Mouse (Mus musculus): ENCODE data around the gene Olfr1286. TPM values are rescaled to one million over a fixed set of nuclear protein-coding genes. Genes with fewer than 3 reads are reported as not detected.

Olfr1286 gene
- polyA plus RNA-seq (2015; fragmentation: Nextera tagmentation; extraction: Ambion mirVana), result not detected in 2 replicates

DNA sequence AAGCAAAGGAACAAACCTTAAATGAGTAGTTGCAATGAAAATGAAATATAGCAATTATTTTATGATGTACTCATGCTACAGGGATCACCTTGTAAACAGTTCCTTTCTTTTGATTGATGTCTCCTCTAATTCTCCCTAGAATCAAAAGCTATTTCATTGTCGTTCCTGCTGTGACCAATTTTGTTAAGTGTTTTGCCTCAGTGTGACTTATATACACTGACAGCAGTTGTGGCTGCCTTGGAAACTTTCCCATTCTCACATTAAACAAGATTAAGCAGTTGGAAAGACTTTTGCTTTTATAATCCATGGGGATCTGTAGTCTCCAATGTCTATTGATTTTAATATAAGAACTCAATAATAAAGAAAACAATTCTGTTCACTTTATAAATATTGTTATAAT, at the start of gene Olfr1286:
Gene Olfr1286, minus strand, starts transcription at position 185 of the 400 bp plus-strand sequence.
- Histone ChIP-seq H3K27ac (ENCODE audit: low read length) (no peak within 1 kb of the TSS), H3K9ac (ENCODE audit: low read length) (no peak within 1 kb of the TSS), H3K36me3 (ENCODE audit: control insufficient read depth, insufficient read depth) (no peaks in the 10 kb centered on the region), H3K27me3 (ENCODE audit: control insufficient read depth, insufficient read depth, low read length) (no peaks in the 10 kb centered on the region), H3K4me1 (ENCODE audit: control insufficient read depth, insufficient read depth, low read length) (no peaks in the 10 kb centered on the region), H3K9me3 (replicated peaks; ENCODE audit: control insufficient read depth, low read length) (no peaks in the 10 kb centered on the region), H3K4me2 (ENCODE audit: low read depth, low read length) (no peak within 1 kb of the TSS), H3K4me3 (ENCODE audit: low read length) (no peak within 1 kb of the TSS)
- WGBS, result 66% methylated on average over 1 of the region's 1 CpGs
- no peak for ATAC-seq (replicated peaks; ENCODE audit: extremely low read depth, insufficient read depth, low FRiP score)

DNA sequence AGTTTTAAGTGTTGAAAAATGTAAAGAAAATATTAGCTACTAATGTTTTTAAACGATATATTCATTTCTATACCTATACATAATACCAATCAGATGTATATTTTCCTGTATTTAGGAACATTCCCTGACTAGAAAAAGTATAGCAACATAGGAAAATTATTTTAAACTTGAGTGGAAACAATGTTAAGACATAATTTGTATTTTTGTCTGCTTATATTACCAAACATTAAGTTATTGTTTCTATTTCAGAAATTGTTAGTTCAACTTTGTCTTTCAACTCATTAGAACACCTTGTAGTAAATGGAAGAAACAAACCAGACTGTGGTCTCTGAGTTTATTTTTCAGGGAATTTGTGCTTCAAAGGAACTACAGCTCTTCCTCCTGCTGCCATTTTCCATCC, 25.9 kb upstream of the Olfr1286 start, which contains the start of gene Olfr1287:
Gene Olfr1287, plus strand, starts transcription at position 301 of the 400 bp plus-strand sequence.
- no peak within 1 kb of the TSS for H3K4me3 ChIP-seq (ENCODE audit: low read length)
- no peaks in the 10 kb centered on the region for H3K9me3 ChIP-seq (replicated peaks; ENCODE audit: control insufficient read depth, low read length)
- no peak within 1 kb of the TSS for H3K27ac ChIP-seq (ENCODE audit: low read length)
- no peak within 1 kb of the TSS for H3K4me2 ChIP-seq (ENCODE audit: low read depth, low read length)
- H3K9ac ChIP-seq (ENCODE audit: low read length), result no peak within 1 kb of the TSS
- 44% methylated on average over 1 of the region's 1 CpGs for WGBS
- H3K27me3 ChIP-seq (ENCODE audit: control insufficient read depth, insufficient read depth, low read length), result no peaks in the 10 kb centered on the region
- no peaks in the 10 kb centered on the region for H3K4me1 ChIP-seq (ENCODE audit: control insufficient read depth, insufficient read depth, low read length)
- no peak for ATAC-seq (replicated peaks; ENCODE audit: extremely low read depth, insufficient read depth, low FRiP score)
- H3K36me3 ChIP-seq (ENCODE audit: control insufficient read depth, insufficient read depth), result no peaks in the 10 kb centered on the region

DNA sequence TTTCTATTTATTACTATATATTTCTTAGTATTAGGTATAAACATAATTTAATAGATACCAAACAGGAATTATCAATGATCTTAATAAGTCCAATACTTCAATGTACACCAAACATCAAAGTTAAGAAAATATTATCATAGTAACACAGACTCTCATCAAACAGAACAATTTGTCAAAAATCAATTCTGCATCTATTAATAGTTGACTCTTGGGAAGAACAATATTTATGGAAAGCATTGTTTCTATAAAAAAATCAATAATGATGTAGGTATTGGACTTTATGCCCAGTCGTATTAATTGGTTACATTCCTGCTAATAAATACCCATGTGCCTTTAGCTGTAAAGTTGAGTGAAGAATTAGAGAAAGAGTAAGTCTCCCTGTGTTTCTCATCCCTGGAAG, 47.7 kb downstream of the Olfr1286 start, which contains the start of gene Olfr1284:
Gene Olfr1284, plus strand, starts transcription at position 301 of the 400 bp plus-strand sequence.
- Histone ChIP-seq H3K4me1 (ENCODE audit: control insufficient read depth, insufficient read depth, low read length) (no peaks in the 10 kb centered on the region), H3K4me3 (ENCODE audit: low read length) (no peak within 1 kb of the TSS), H3K9ac (ENCODE audit: low read length) (no peak within 1 kb of the TSS), H3K9me3 (replicated peaks; ENCODE audit: control insufficient read depth, low read length) (no peaks in the 10 kb centered on the region), H3K27me3 (ENCODE audit: control insufficient read depth, insufficient read depth, low read length) (no peaks in the 10 kb centered on the region), H3K4me2 (ENCODE audit: low read depth, low read length) (no peak within 1 kb of the TSS), H3K36me3 (ENCODE audit: control insufficient read depth, insufficient read depth) (no peaks in the 10 kb centered on the region), H3K27ac (ENCODE audit: low read length) (no peak within 1 kb of the TSS)
- WGBS, result 69% methylated on average over 1 of the region's 1 CpGs
- no peak for ATAC-seq (replicated peaks; ENCODE audit: extremely low read depth, insufficient read depth, low FRiP score)

Other genes starting within 250 kb of the Olfr1286 start
- not detected in 2 replicates for gene 4930430A15Rik, start 193.5 kb downstream of the Olfr1286 start, polyA plus RNA-seq (2015; fragmentation: Nextera tagmentation; extraction: Ambion mirVana)
- gene Olfr1275, start 187.8 kb downstream of the Olfr1286 start, polyA plus RNA-seq (2015; fragmentation: Nextera tagmentation; extraction: Ambion mirVana), result not detected in 2 replicates
- gene Olfr1276, start 168.6 kb downstream of the Olfr1286 start, polyA plus RNA-seq (2015; fragmentation: Nextera tagmentation; extraction: Ambion mirVana), result not detected in 2 replicates
- not detected in 2 replicates for gene Olfr1277, start 149.0 kb downstream of the Olfr1286 start, polyA plus RNA-seq (2015; fragmentation: Nextera tagmentation; extraction: Ambion mirVana)
- not detected in 2 replicates for gene Olfr1278, start 133.0 kb downstream of the Olfr1286 start, polyA plus RNA-seq (2015; fragmentation: Nextera tagmentation; extraction: Ambion mirVana)
- gene Olfr1279, start 122.5 kb downstream of the Olfr1286 start, polyA plus RNA-seq (2015; fragmentation: Nextera tagmentation; extraction: Ambion mirVana), result not detected in 2 replicates
- gene Olfr1280, start 109.1 kb downstream of the Olfr1286 start, polyA plus RNA-seq (2015; fragmentation: Nextera tagmentation; extraction: Ambion mirVana), result not detected in 2 replicates
- gene Olfr1281, start 96.6 kb downstream of the Olfr1286 start, polyA plus RNA-seq (2015; fragmentation: Nextera tagmentation; extraction: Ambion mirVana), result not detected in 2 replicates
- not detected in 2 replicates for gene Olfr1282, start 87.0 kb downstream of the Olfr1286 start, polyA plus RNA-seq (2015; fragmentation: Nextera tagmentation; extraction: Ambion mirVana)
- gene Olfr1283, start 56.3 kb downstream of the Olfr1286 start, polyA plus RNA-seq (2015; fragmentation: Nextera tagmentation; extraction: Ambion mirVana), result not detected in 2 replicates
- gene Olfr1284, start 47.6 kb downstream of the Olfr1286 start, polyA plus RNA-seq (2015; fragmentation: Nextera tagmentation; extraction: Ambion mirVana), result not detected in 2 replicates
- not detected in 2 replicates for gene Olfr1287, start 26.0 kb upstream of the Olfr1286 start, polyA plus RNA-seq (2015; fragmentation: Nextera tagmentation; extraction: Ambion mirVana)
- not detected in 2 replicates for gene Olfr1288, start 51.0 kb upstream of the Olfr1286 start, polyA plus RNA-seq (2015; fragmentation: Nextera tagmentation; extraction: Ambion mirVana)
- gene Olfr1289, start 57.7 kb upstream of the Olfr1286 start, polyA plus RNA-seq (2015; fragmentation: Nextera tagmentation; extraction: Ambion mirVana), result not detected in 2 replicates
- gene Olfr1290, start 70.7 kb upstream of the Olfr1286 start, polyA plus RNA-seq (2015; fragmentation: Nextera tagmentation; extraction: Ambion mirVana), result not detected in 2 replicates
- gene Olfr1291-ps1, start 74.1 kb upstream of the Olfr1286 start, polyA plus RNA-seq (2015; fragmentation: Nextera tagmentation; extraction: Ambion mirVana), result not detected in 2 replicates
- gene Olfr1293-ps, start 102.1 kb upstream of the Olfr1286 start, polyA plus RNA-seq (2015; fragmentation: Nextera tagmentation; extraction: Ambion mirVana), result not detected in 2 replicates
- not detected in 2 replicates for gene Olfr1294, start 117.2 kb upstream of the Olfr1286 start, polyA plus RNA-seq (2015; fragmentation: Nextera tagmentation; extraction: Ambion mirVana)
- gene Olfr1295, start 146.6 kb upstream of the Olfr1286 start, polyA plus RNA-seq (2015; fragmentation: Nextera tagmentation; extraction: Ambion mirVana), result not detected in 2 replicates
- not detected in 2 replicates for gene Olfr1297, start 203.4 kb upstream of the Olfr1286 start, polyA plus RNA-seq (2015; fragmentation: Nextera tagmentation; extraction: Ambion mirVana)
- gene Olfr1298, start 226.1 kb upstream of the Olfr1286 start, polyA plus RNA-seq (2015; fragmentation: Nextera tagmentation; extraction: Ambion mirVana), result not detected in 2 replicates
- gene Olfr1299, start 238.3 kb upstream of the Olfr1286 start, polyA plus RNA-seq (2015; fragmentation: Nextera tagmentation; extraction: Ambion mirVana), result not detected in 2 replicates

All from heart, embryonic 16.5 days (tissue).